Mouse (Mus musculus) adrenal gland, adult (tissue): ENCODE results near the gene Mfap3l.
A peak's percentile ranks its signal among the peaks of the same experiment; 100 is the strongest.
"Not testable (repeated sequence)": the region's sequence is repeated elsewhere in the genome, so short reads cannot be mapped to it uniquely, and the experiment has no call there.

Experiments used
- DNase-seq, 2 experiments: peaks; one replicate each; pipeline ENCODE4 v3.0.0; 2022 to 2023; ENCODE audit warnings: low spot score in 1 of 2; ENCODE audit not compliant: inconsistent age in 2 of 2

Mfap3l gene

GRCm38 (mm10) chr8:60649081-60649480 is 16.5 kb downstream of the Mfap3l start:
- peak in 1 of 2 experiments; percentile 21 for DNase-seq

- DNase-seq, result no peak
Measured at GRCm38 (mm10) chr8:60650119-60650518, 17.5 kb downstream of the Mfap3l start.

- no peak for DNase-seq
Measured at GRCm38 (mm10) chr8:60657425-60658113, 24.9 kb downstream of the Mfap3l start.

GRCm38 (mm10) chr8:60658114-60658500 is 25.5 kb downstream of the Mfap3l start:
- no peak for DNase-seq

- not testable (repeated sequence) for DNase-seq
Measured at GRCm38 (mm10) chr8:60658686-60659085, 26.1 kb downstream of the Mfap3l start.

- DNase-seq, result no peak
Measured at GRCm38 (mm10) chr8:60659721-60660120, 27.1 kb downstream of the Mfap3l start.

GRCm38 (mm10) chr8:60661191-60661590 is 28.6 kb downstream of the Mfap3l start:
- no peak for DNase-seq

GRCm38 (mm10) chr8:60663552-60663951 is 30.9 kb downstream of the Mfap3l start:
- DNase-seq, result no peak

- no peak for DNase-seq
Measured at GRCm38 (mm10) chr8:60665821-60666220, 33.2 kb downstream of the Mfap3l start.

- DNase-seq, result no peak
Measured at GRCm38 (mm10) chr8:60666852-60667251, 34.2 kb downstream of the Mfap3l start.

GRCm38 (mm10) chr8:60678590-60678989 is 46.0 kb downstream of the Mfap3l start:
- no peak for DNase-seq

- DNase-seq, result no peak
Measured at GRCm38 (mm10) chr8:60681811-60682210, 49.2 kb downstream of the Mfap3l start.

- no peak for DNase-seq
Measured at GRCm38 (mm10) chr8:60682340-60682739, 49.7 kb downstream of the Mfap3l start.

GRCm38 (mm10) chr8:60711516-60712086 is 79.0 kb downstream of the Mfap3l start:
- no peak for DNase-seq

GRCm38 (mm10) chr8:60714724-60715123 is 82.1 kb downstream of the Mfap3l start:
- no peak for DNase-seq

- no peak for DNase-seq
Measured at GRCm38 (mm10) chr8:60718692-60719091, 86.1 kb downstream of the Mfap3l start.
